Mouse (Mus musculus) NIH3T3 (cell line): ENCODE measurements at regions not wholly inside any gene's neighbourhood (a gene's known extent, or its start where the extent isn't known, plus 50 kb on each side); places are given as distances from the start of the nearest gene placed in this dataset.

Source experiments
- DNase-seq: peaks from one replicate; pipeline ENCODE4 v3.0.0-alpha.2; 2012; ENCODE audit warnings: low read depth

DNA sequence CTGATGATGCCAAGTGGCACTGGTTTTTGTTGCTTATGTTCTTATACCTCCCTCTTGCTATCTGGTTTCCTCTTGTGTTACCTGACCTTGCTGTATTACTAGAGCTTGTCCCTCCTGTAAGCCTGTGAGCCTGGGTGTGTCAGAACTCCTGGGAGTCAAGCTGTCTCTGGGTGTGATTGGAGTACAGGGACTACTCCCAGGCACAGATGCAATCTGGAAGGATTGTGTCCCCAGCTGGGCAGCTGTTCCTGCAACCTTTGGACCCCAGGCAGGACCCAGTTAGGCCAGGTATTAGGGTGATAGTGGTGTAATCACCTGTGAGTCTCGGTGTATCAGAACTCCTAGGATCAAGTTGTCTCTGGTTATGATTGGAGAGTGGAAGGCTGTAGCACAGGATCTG is 97.4 kb upstream of the Dock11 start:
- DNase-seq, result no peak

DNA sequence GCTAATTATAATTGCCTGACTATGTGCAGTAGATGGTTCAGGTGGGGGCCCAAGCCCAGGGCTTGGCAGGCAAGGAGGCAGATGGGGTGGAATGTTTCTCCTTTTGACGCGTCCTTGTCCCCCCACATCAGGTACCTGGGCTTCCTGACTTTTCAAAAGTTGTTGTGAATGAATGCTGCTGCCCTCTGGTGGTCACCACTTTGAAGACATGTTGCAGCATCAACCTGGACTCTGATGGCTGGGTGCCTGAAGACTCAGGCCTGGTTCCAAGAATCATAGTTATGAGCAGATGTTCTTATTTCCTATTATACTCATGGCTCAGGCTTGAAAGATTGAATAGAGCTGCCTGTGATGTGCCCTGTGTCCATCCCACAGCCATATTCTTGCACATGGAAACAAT is 75.4 kb upstream of the Dock11 start:
- DNase-seq, result peak; percentile 77

DNA sequence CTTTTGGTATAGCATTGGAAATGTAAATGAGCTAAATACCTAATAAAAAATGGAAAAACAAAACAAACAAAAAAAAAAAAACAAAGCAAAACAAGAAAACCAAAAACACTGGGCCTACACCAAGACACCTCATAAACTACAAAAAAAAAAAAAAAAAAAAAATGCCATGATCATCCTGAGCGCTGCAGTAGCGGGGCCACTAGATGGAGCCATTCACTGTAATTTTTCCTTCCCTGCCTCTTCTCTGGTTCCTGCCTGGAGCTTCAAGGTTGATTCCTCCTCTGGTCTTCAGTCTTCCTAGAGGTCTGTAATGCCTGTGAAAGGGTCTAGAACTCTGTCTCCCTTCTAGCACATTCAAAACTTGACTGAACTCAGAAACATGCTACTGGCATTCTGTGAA is 54.2 kb upstream of the Dock11 start:
- DNase-seq, result peak; percentile 54

DNA sequence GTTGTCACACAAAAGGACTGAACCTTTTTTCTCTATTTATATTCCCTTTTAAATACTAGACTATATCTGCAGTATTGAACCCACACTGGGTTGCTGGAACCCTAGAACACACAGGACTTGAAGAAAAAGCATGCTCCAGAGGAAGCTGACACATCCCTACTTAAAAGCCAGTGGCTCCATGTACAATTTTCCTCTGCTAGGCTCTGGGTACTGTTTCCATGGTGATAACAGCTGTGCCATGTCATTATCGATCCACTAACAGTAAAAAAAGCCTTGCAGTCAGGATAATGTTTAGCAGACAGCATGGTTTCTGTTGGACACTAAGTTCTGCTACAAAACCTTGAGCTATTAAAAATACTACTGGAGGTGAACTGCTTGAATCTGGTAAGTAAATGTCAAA is 50.6 kb upstream of the Dock11 start:
- DNase-seq, result no peak
